Mouse (Mus musculus): ENCODE data around the gene Anxa5.

Gene Anxa5

GRCm38 (mm10) chr3:36475532-36476087 lies at the start of gene Anxa5, which contains the start of gene 1810062G17Rik:
TSS of gene Anxa5 (minus strand) at chr3:36475894.
TSS of gene 1810062G17Rik (plus strand) at chr3:36475937.
- peak; percentile 98 for DNase-seq

- no peak for DNase-seq
Measured at GRCm38 (mm10) chr3:36524466-36524865, 48.8 kb upstream of the Anxa5 start.

- peak; percentile 31 for DNase-seq
Measured at GRCm38 (mm10) chr3:36522137-36522536, 46.4 kb upstream of the Anxa5 start.

GRCm38 (mm10) chr3:36521073-36522060 lies 45.7 kb upstream of the Anxa5 start, which contains the start of gene Gm11549:
TSS of gene Gm11549 (minus strand) at chr3:36521813.
- peak; percentile 55 for DNase-seq

GRCm38 (mm10) chr3:36516196-36516595 lies 40.5 kb upstream of the Anxa5 start:
- DNase-seq = no peak

GRCm38 (mm10) chr3:36511491-36511890 lies 35.8 kb upstream of the Anxa5 start:
- no peak for DNase-seq

GRCm38 (mm10) chr3:36505809-36506735 lies 30.4 kb upstream of the Anxa5 start:
- peak; percentile 30 for DNase-seq

GRCm38 (mm10) chr3:36505306-36505705 lies 29.6 kb upstream of the Anxa5 start:
- DNase-seq = no peak

- DNase-seq = no peak
Measured at GRCm38 (mm10) chr3:36501546-36501945, 25.9 kb upstream of the Anxa5 start.

- DNase-seq = no peak
Measured at GRCm38 (mm10) chr3:36500976-36501375, 25.3 kb upstream of the Anxa5 start.

- no peak for DNase-seq
Measured at GRCm38 (mm10) chr3:36499418-36499817, 23.7 kb upstream of the Anxa5 start.

- DNase-seq = no peak
Measured at GRCm38 (mm10) chr3:36498224-36498623, 22.5 kb upstream of the Anxa5 start.

GRCm38 (mm10) chr3:36496746-36497145 lies 21.1 kb upstream of the Anxa5 start:
- DNase-seq = peak; percentile 85

GRCm38 (mm10) chr3:36496273-36496672 lies 20.6 kb upstream of the Anxa5 start:
- DNase-seq = no peak

- DNase-seq = peak; percentile 92
Measured at GRCm38 (mm10) chr3:36495436-36495835, 19.7 kb upstream of the Anxa5 start.

- DNase-seq = no peak
Measured at GRCm38 (mm10) chr3:36494613-36495012, 18.9 kb upstream of the Anxa5 start.

- DNase-seq = no peak
Measured at GRCm38 (mm10) chr3:36493641-36494283, 18.1 kb upstream of the Anxa5 start.

- DNase-seq = no peak
Measured at GRCm38 (mm10) chr3:36492716-36493391, 17.2 kb upstream of the Anxa5 start.

GRCm38 (mm10) chr3:36491535-36491934 lies 15.8 kb upstream of the Anxa5 start:
- no peak for DNase-seq

GRCm38 (mm10) chr3:36489590-36489910 lies 13.9 kb upstream of the Anxa5 start:
- DNase-seq = no peak

- DNase-seq = no peak
Measured at GRCm38 (mm10) chr3:36488899-36489589, 13.3 kb upstream of the Anxa5 start.

Data from retina, postnatal 1 day (tissue).